Mouse (Mus musculus): ENCODE data around the gene Cwc25. TPM values are rescaled to one million over a fixed set of nuclear protein-coding genes. Genes with fewer than 3 reads are reported as not detected.

The Cwc25 gene
- polyA plus RNA-seq, 1 experiment from 2014 or later, result 11.9 TPM

GRCm38 (mm10) chr11:97700003-97700745 is 66.2 kb downstream of the Cwc25 start, which contains the start of gene Pcgf2:
Pcgf2 (minus strand) TSS chr11:97700497.
- H3K27me3 ChIP-seq (replicated peaks; ENCODE audit: control insufficient read depth, insufficient read depth, low read length), result no peaks in the 10 kb centered on the region
- peak within 1 kb of the TSS; percentile 84 for H3K4me3 ChIP-seq (ENCODE audit: low read length)
- H3K4me1 ChIP-seq (ENCODE audit: control insufficient read depth, insufficient read depth, low read length), result peaks cover 52% of the 10 kb centered on the region
- peak within 1 kb of the TSS; percentile 93 for H3K4me2 ChIP-seq (ENCODE audit: low read depth, low read length)
- WGBS, result under 1% methylated on average over 85 of the region's 85 CpGs
- no peaks in the 10 kb centered on the region for H3K9me3 ChIP-seq (ENCODE audit: control insufficient read depth, low read length)
- peak within 1 kb of the TSS; percentile 100 for H3K27ac ChIP-seq (ENCODE audit: low read length)
- peak within 1 kb of the TSS; percentile 89 for H3K9ac ChIP-seq (ENCODE audit: low read depth, low read length)
- ATAC-seq, result peak; percentile 27
- no peaks in the 10 kb centered on the region for H3K36me3 ChIP-seq (ENCODE audit: control insufficient read depth, insufficient read depth, low read length)

GRCm38 (mm10) chr11:97699626-97700002 is 66.7 kb downstream of the Cwc25 start:
- WGBS, result 0% methylated on average over 6 of the region's 9 CpGs
- H3K36me3 ChIP-seq (ENCODE audit: control insufficient read depth, insufficient read depth, low read length), result no peaks in the 10 kb centered on the region
- H3K9me3 ChIP-seq (ENCODE audit: control insufficient read depth, low read length), result no peaks in the 10 kb centered on the region
- H3K9ac ChIP-seq (ENCODE audit: low read depth, low read length), result peak overlapping the region; percentile 89
- H3K4me1 ChIP-seq (ENCODE audit: control insufficient read depth, insufficient read depth, low read length), result peaks cover 56% of the 10 kb centered on the region
- no peaks in the 10 kb centered on the region for H3K27me3 ChIP-seq (replicated peaks; ENCODE audit: control insufficient read depth, insufficient read depth, low read length)
- peak overlapping the region; percentile 100 for H3K27ac ChIP-seq (ENCODE audit: low read length)
- peak; percentile 19; the same call in 1 of the 2 replicates for ATAC-seq
- H3K4me3 ChIP-seq (ENCODE audit: low read length), result peak overlapping the region; percentile 84
- peak overlapping the region; percentile 93 for H3K4me2 ChIP-seq (ENCODE audit: low read depth, low read length)

GRCm38 (mm10) chr11:97698741-97699611 is 67.4 kb downstream of the Cwc25 start:
- Histone ChIP-seq H3K4me2 (ENCODE audit: low read depth, low read length) (peak overlapping the region; percentile 84), H3K27me3 (replicated peaks; ENCODE audit: control insufficient read depth, insufficient read depth, low read length) (no peaks in the 10 kb centered on the region), H3K4me1 (ENCODE audit: control insufficient read depth, insufficient read depth, low read length) (peaks cover 56% of the 10 kb centered on the region), H3K4me3 (ENCODE audit: low read length) (peak overlapping the region; percentile 84), H3K27ac (ENCODE audit: low read length) (peak overlapping the region; percentile 100), H3K36me3 (ENCODE audit: control insufficient read depth, insufficient read depth, low read length) (no peaks in the 10 kb centered on the region), H3K9me3 (ENCODE audit: control insufficient read depth, low read length) (no peaks in the 10 kb centered on the region), H3K9ac (ENCODE audit: low read depth, low read length) (peak overlapping the region; percentile 89)
- under 1% methylated on average over 60 of the region's 63 CpGs for WGBS
- ATAC-seq, result peak; percentile 4

- 2% methylated on average over 14 of the region's 14 CpGs for WGBS
- H3K9ac ChIP-seq (ENCODE audit: low read depth, low read length), result peak overlapping the region; percentile 89
- no peaks in the 10 kb centered on the region for H3K9me3 ChIP-seq (ENCODE audit: control insufficient read depth, low read length)
- peaks cover 62% of the 10 kb centered on the region for H3K4me1 ChIP-seq (ENCODE audit: control insufficient read depth, insufficient read depth, low read length)
- ATAC-seq, result no peak
- peak overlapping the region; percentile 100 for H3K27ac ChIP-seq (ENCODE audit: low read length)
- peak overlapping the region; percentile 84 for H3K4me2 ChIP-seq (ENCODE audit: low read depth, low read length)
- H3K27me3 ChIP-seq (replicated peaks; ENCODE audit: control insufficient read depth, insufficient read depth, low read length), result no peaks in the 10 kb centered on the region
- no peaks in the 10 kb centered on the region for H3K36me3 ChIP-seq (ENCODE audit: control insufficient read depth, insufficient read depth, low read length)
- peak overlapping the region; percentile 84 for H3K4me3 ChIP-seq (ENCODE audit: low read length)
Observed at GRCm38 (mm10) chr11:97697891-97698529, 68.3 kb downstream of the Cwc25 start.

GRCm38 (mm10) chr11:97697199-97697890 is 69.0 kb downstream of the Cwc25 start:
- Histone ChIP-seq H3K4me3 (ENCODE audit: low read length) (peak overlapping the region; percentile 84), H3K4me1 (ENCODE audit: control insufficient read depth, insufficient read depth, low read length) (peaks cover 62% of the 10 kb centered on the region), H3K9ac (ENCODE audit: low read depth, low read length) (peak overlapping the region; percentile 89), H3K27me3 (replicated peaks; ENCODE audit: control insufficient read depth, insufficient read depth, low read length) (no peaks in the 10 kb centered on the region), H3K27ac (ENCODE audit: low read length) (peak overlapping the region; percentile 100), H3K36me3 (ENCODE audit: control insufficient read depth, insufficient read depth, low read length) (peaks cover 2% of the 10 kb centered on the region; the same call in 1 of the 2 replicates), H3K9me3 (ENCODE audit: control insufficient read depth, low read length) (no peaks in the 10 kb centered on the region), H3K4me2 (ENCODE audit: low read depth, low read length) (peak overlapping the region; percentile 84)
- ATAC-seq, result no peak
- 41% methylated on average over 11 of the region's 11 CpGs for WGBS

- Histone ChIP-seq H3K9me3 (ENCODE audit: control insufficient read depth, low read length) (no peaks in the 10 kb centered on the region), H3K9ac (ENCODE audit: low read depth, low read length) (no peak overlapping the region), H3K4me3 (ENCODE audit: low read length) (no peak overlapping the region), H3K4me1 (ENCODE audit: control insufficient read depth, insufficient read depth, low read length) (peaks cover 57% of the 10 kb centered on the region), H3K36me3 (ENCODE audit: control insufficient read depth, insufficient read depth, low read length) (peaks cover 3% of the 10 kb centered on the region), H3K4me2 (ENCODE audit: low read depth, low read length) (no peak overlapping the region), H3K27ac (ENCODE audit: low read length) (no peak overlapping the region), H3K27me3 (replicated peaks; ENCODE audit: control insufficient read depth, insufficient read depth, low read length) (no peaks in the 10 kb centered on the region)
- no peak for ATAC-seq
- WGBS, result 71% methylated on average over 8 of the region's 8 CpGs
Observed at GRCm38 (mm10) chr11:97696669-97697068, 69.7 kb downstream of the Cwc25 start.

- peaks cover 49% of the 10 kb centered on the region for H3K4me1 ChIP-seq (ENCODE audit: control insufficient read depth, insufficient read depth, low read length)
- H3K4me3 ChIP-seq (ENCODE audit: low read length), result peak overlapping the region; percentile 15; the same call in 1 of the 2 replicates
- no peaks in the 10 kb centered on the region for H3K9me3 ChIP-seq (ENCODE audit: control insufficient read depth, low read length)
- H3K36me3 ChIP-seq (ENCODE audit: control insufficient read depth, insufficient read depth, low read length), result peaks cover 10% of the 10 kb centered on the region
- no peaks in the 10 kb centered on the region for H3K27me3 ChIP-seq (replicated peaks; ENCODE audit: control insufficient read depth, insufficient read depth, low read length)
- no peak for ATAC-seq
- H3K4me2 ChIP-seq (ENCODE audit: low read depth, low read length), result peak overlapping the region; percentile 37
- peak overlapping the region; percentile 30 for H3K9ac ChIP-seq (ENCODE audit: low read depth, low read length)
- H3K27ac ChIP-seq (ENCODE audit: low read length), result peak overlapping the region; percentile 88
- WGBS, result 43% methylated on average over 9 of the region's 9 CpGs
Observed at GRCm38 (mm10) chr11:97695712-97696401, 70.5 kb downstream of the Cwc25 start.

All from intestine, embryonic 16.5 days (tissue).